Mouse (Mus musculus): ENCODE measurements around the gene Stk32c.

GRCm38 (mm10) chr7:139257752-139258542 is 44.8 kb upstream of the Stk32c start:
- TF ChIP-seq GATA1 (IDR thresholded peaks at IDR 0.05; ENCODE audit: low read depth, low read length), result no peak
- TF ChIP-seq CTCF (IDR thresholded peaks at IDR 0.05 in 2 of 3, conservative IDR thresholded peaks at IDR 0.05 in 1 of 3; ENCODE audit: control insufficient read depth in 1 of 3, insufficient read depth in 1 of 3, low read depth in 2 of 3, low read length in 3 of 3, poor library complexity in 1 of 3, severe bottlenecking in 1 of 3), result no peak
- no peak for TF ChIP-seq ZMIZ1 (IDR thresholded peaks at IDR 0.05; ENCODE audit: low read depth, low read length)
- no peak for TF ChIP-seq MAZ (IDR thresholded peaks at IDR 0.05; ENCODE audit: low read depth, low read length)
- TF ChIP-seq TBP (IDR thresholded peaks at IDR 0.05; ENCODE audit: low read depth, low read length), result no peak
- no peak for TF ChIP-seq NRF1 (IDR thresholded peaks at IDR 0.05; ENCODE audit: insufficient read depth, low read depth, low read length, poor library complexity, severe bottlenecking)
- TF ChIP-seq MAX (IDR thresholded peaks at IDR 0.05; ENCODE audit: low read length), result no peak
- no peak for TF ChIP-seq POLR2A (IDR thresholded peaks at IDR 0.05; ENCODE audit: control insufficient read depth in 1 of 2, insufficient read depth in 1 of 2, low read depth in 1 of 2, low read length in 2 of 2, poor library complexity in 1 of 2)
- no peak for TF ChIP-seq ZKSCAN1 (IDR thresholded peaks at IDR 0.05; ENCODE audit: low read depth, low read length)
- no peak for TF ChIP-seq NELFE (IDR thresholded peaks at IDR 0.05; ENCODE audit: low read depth, low read length)
- no peak for TF ChIP-seq JUND (IDR thresholded peaks at IDR 0.05; ENCODE audit: low read depth, low read length)
- no peak for TF ChIP-seq MEF2A (IDR thresholded peaks at IDR 0.05; ENCODE audit: extremely low read depth, insufficient replicate concordance, low read depth, low read length, poor library complexity, severe bottlenecking)
- no peak for TF ChIP-seq RCOR1 (IDR thresholded peaks at IDR 0.05; ENCODE audit: low read depth, low read length)
- no peak for TF ChIP-seq ELF1 (IDR thresholded peaks at IDR 0.05; ENCODE audit: low read depth, low read length)

Measured in MEL (cell line).